Mouse (Mus musculus) adrenal gland, postnatal 36 days (tissue): ENCODE measurements at regions not wholly inside any gene's neighbourhood (a gene's known extent, or its start where the extent isn't known, plus 50 kb on each side); places are given as distances from the start of the nearest gene placed in this dataset.

ENCODE experiments used
- DNase-seq, 2 experiments: peaks; one replicate each; pipeline ENCODE4 v3.0.0; 2021; ENCODE audit warnings: mixed read lengths in 1 of 2

- DNase-seq, result no peak
Measured at GRCm38 (mm10) chr9:51523471-51523870, 194.8 kb upstream of the 1810046K07Rik start.

- peak; percentile 5 to 9 for DNase-seq
Measured at GRCm38 (mm10) chr9:51525906-51526305, 197.2 kb upstream of the 1810046K07Rik start.

- peak; percentile 15 to 36 for DNase-seq
Measured at GRCm38 (mm10) chr9:51538894-51539293, 210.2 kb upstream of the 1810046K07Rik start.

- no peak for DNase-seq
Measured at GRCm38 (mm10) chr9:51541940-51542339, 213.2 kb upstream of the 1810046K07Rik start.

GRCm38 (mm10) chr9:51572040-51572439 lies 193.1 kb upstream of the Arhgap20 start:
- no peak for DNase-seq

- no peak for DNase-seq
Measured at GRCm38 (mm10) chr9:51581601-51582000, 183.5 kb upstream of the Arhgap20 start.

GRCm38 (mm10) chr9:51593707-51594106 lies 171.4 kb upstream of the Arhgap20 start:
- no peak for DNase-seq

GRCm38 (mm10) chr9:51598706-51599105 lies 166.4 kb upstream of the Arhgap20 start:
- peak; percentile 2 to 14 for DNase-seq

GRCm38 (mm10) chr9:51608158-51608557 lies 157.0 kb upstream of the Arhgap20 start:
- DNase-seq, result no peak

- DNase-seq, result no peak
Measured at GRCm38 (mm10) chr9:51608697-51609456, 156.3 kb upstream of the Arhgap20 start.

GRCm38 (mm10) chr9:51626156-51626555 lies 139.0 kb upstream of the Arhgap20 start:
- DNase-seq, result no peak

- DNase-seq, result no peak
Measured at GRCm38 (mm10) chr9:51636097-51636496, 129.0 kb upstream of the Arhgap20 start.

- no peak for DNase-seq
Measured at GRCm38 (mm10) chr9:51636559-51637127, 128.5 kb upstream of the Arhgap20 start.

GRCm38 (mm10) chr9:51637131-51637920 lies 127.8 kb upstream of the Arhgap20 start:
- no peak for DNase-seq

- no peak for DNase-seq
Measured at GRCm38 (mm10) chr9:51641706-51642105, 123.4 kb upstream of the Arhgap20 start.

GRCm38 (mm10) chr9:51645426-51645825 lies 119.7 kb upstream of the Arhgap20 start:
- DNase-seq, result no peak

- DNase-seq, result no peak
Measured at GRCm38 (mm10) chr9:51653376-51654292, 111.5 kb upstream of the Arhgap20 start.

- DNase-seq, result no peak
Measured at GRCm38 (mm10) chr9:51654645-51655044, 110.5 kb upstream of the Arhgap20 start.

GRCm38 (mm10) chr9:51657796-51658195 lies 107.3 kb upstream of the Arhgap20 start:
- peak; percentile 30 to 42 for DNase-seq

- DNase-seq, result no peak
Measured at GRCm38 (mm10) chr9:51660908-51661874, 103.9 kb upstream of the Arhgap20 start.

- DNase-seq, result no peak
Measured at GRCm38 (mm10) chr9:51661911-51662310, 103.2 kb upstream of the Arhgap20 start.
